Mouse (Mus musculus) adrenal gland, postnatal 36 days (tissue): ENCODE measurements at regions not wholly inside any gene's neighbourhood (a gene's known extent, or its start where the extent isn't known, plus 50 kb on each side); places are given as distances from the start of the nearest gene placed in this dataset.
A peak's percentile ranks its signal among the peaks of the same experiment; 100 is the strongest.

Experiments
- DNase-seq, 2 experiments: peaks; one replicate each; pipeline ENCODE4 v3.0.0; 2021; ENCODE audit warnings: mixed read lengths in 1 of 2

DNA sequence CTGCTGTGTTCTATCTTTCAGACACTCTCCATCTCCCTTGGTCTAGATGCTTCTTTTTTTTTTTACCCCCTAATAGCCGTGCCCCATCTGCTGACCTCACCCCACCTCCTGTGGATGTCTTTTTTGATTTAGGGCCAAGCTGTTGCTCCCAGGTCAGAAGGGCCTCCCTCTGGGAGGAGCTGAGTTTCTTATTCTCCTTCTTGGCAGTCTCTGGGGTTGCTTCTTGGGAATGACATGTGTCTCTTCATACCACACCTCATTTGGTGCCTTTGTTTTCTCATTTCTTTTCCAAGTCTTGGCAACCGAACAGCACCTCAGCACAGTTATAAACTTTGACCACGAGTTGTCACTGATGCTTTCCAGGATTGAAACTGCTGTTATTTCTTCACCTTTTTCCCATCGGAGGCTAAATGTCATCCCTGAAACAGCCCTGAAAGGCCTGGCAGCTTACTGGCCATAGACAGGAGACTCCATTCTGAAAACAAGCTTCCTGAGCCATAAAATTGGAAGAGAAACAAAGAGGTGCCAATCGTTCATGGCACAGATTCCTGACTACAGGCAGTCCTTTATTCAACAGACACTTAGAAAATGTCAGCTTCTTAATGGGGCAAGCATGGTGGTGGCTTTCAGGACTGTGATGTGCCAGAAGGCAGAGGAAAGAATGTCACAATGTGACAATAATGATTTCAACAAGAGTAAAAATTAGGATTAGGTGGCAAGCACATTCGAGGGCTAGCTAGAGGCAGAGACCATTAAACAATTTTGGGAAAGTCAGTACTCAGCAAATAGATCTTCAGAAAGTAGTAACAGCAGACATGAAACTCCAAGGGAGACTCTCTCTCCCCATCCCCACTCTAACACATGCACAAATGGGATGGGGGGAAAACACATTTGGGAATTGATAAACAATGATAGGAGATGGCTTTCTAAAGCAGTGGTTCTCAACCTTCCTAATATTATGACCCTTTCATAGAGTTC is 197.1 kb upstream of the Arrdc4 start:
- DNase-seq = no peak

DNA sequence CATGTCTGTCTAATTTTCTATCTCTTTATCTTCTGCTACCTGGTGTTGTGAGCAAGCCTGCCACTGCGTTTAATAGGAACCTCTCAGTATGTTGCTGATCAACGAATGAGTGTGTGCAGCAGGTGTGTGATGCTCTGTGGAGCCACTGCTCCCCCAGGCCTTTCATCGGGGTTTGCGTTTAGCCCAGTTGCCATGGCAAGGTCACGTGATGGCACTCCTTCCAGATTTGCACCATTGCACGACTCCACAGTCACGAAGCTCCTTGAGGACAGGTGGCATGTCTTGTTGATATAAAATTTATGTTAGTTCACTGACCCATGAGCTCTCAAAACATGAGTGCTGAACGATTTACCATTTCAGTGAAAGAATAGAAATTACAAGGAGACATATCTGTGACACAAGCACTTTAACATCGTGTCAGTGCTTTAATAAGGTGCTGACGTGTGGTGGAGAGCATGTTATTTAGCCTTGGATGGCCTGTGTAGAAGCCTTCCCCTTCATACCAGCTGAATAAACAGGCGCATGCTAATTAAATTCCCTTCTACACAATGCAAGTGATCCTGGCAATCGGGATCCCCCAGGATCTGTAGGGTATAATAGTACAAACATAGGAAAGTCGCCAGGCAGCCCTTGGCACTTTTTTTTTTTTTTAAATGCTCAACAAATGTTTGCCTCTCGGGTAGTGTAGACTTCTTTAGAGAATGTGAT is 181.7 kb upstream of the Arrdc4 start:
- DNase-seq = no peak

DNA sequence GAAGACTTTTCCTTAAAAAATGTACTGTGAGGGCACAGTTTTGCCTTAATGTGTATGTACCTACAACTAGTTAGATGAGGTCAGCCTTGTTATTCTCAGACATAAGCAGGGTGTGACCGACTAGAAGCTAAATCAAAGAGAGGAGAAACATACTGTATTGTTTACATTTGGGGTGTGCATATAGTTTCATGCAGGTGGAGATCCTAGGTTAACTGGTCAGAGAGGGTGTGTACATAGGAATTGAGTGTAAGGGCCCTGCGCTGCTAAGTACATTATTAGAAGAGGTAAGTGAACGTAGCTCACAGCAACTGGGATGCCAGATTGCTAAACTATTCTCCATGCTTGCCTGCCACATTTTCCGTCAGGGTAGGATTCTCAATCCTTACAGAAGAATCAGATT is 180.6 kb upstream of the Arrdc4 start:
- DNase-seq = no peak

DNA sequence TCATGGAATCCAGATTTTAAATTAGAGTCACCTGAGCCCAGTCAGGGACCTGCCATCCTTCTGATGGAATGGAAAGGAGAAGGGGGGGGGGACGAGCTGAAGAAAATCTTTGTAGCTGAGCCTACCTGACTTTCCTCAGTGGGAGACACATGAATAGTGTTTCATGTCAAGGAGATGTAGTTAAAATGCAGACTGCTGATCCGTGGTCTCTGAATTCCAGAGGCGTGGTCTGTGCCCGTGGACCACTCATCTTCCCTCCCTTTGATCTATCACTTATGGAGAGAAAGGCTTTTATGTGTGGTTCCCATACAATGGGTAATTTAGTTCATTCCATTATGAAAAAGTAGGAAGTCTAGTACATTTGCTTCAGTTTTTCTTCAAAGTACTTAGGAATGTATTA is 176.6 kb upstream of the Arrdc4 start:
- DNase-seq = no peak

DNA sequence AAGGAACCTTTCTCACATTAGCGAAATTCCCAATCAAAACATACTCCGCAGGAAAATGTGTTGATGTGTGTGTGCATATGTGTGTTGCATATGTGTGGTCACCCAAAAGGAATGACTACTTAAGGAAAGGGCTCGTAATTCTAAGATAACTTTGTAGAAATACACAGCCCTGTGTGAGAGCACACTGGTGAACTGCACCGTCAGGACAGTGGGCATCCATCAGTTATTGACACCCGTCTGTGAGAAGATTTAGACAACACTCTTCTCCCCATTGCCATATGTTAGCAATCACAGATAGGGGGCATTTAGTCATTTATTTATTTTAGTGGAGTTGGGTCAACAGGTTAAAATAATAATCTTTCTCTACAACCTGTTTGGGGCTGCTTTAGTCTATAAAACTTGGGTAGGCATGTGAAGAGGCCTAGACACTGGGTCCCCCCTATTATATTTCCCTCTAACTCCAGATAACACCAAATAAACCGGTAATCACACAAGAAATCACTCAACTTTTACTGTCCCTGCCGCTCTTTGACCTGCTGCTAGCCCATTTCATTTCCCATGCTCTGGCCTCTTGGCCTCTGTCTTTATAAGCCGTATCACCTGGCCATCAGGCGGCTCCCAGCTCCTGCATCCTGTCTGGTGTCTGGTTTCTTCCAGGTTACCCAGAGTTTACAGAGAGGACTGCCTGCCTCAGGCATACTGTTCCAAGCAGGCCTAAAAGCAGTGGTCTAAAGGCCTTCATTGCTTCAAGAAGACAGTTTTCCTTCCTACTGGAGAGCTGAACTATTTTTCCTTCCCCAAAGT is 169.8 kb upstream of the Arrdc4 start:
- DNase-seq = no peak

DNA sequence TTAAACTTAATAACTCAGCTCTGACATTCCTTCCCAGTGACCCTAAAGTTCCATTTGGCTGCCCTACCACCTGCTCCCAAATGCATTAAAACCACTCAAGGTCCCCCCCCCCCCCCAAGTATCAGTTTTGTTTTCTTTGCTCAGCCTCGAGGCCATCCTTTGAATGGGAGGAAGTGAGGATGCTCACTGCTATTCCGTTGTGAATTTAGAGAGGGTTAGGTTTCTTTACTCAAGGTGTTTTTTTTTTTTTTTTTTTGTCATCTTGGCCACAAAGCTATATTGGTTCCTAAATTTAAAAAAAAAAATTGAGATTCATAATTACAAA is 168.8 kb upstream of the Arrdc4 start:
- DNase-seq = no peak

DNA sequence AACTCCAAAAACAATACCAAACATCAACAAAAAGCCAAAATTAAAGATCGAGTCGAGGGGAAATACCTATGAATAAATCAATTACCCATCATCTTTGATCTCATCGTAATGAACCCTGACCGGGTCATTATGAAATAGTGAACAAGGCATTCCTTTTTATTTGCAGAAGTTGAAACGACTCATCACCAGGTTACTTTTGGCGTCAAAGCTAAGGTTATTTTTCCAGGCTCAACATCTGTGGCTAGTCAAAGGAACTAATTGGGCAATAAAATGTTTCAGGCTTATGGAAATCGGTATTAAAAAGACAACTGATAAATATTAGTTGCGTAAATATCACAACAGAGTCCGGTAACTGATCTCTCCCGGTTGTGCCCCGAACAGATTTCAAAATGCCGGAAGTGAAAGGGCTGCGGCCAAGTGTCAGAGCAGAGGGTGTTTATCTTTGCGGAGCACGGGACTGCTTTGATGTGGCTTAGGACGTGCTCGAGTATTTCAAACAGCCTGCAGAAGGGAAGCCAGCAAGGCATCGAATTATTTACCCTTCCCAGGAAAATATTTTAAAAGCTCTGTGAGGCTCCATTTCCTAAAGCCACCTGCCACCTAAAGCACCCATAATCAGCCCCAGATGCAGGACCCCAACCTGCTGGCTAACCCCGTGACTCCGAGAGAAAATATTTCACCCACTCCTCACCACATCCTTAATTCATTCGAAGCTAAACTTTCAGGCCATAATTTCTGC is 168.3 kb upstream of the Arrdc4 start:
- DNase-seq = peak; percentile 2 to 15

DNA sequence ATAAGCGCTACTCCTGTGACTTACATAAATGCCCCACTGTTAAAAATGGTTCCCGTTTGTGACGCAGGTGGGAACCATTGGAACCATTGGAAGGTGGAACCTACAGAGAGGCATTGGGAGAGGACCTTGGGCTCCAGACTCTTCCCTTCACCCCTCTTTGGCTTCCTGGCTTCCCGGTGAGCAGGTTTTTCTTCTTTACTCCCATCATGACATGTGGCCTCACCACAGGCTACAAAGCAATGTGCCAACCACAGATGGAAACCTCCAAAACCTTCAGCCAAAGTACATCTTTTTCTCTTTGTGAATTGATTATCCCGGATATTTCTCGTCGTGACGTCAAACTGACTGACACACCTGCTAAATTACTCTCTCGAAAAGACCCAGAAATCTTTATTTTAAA is 166.9 kb upstream of the Arrdc4 start:
- DNase-seq = no peak

DNA sequence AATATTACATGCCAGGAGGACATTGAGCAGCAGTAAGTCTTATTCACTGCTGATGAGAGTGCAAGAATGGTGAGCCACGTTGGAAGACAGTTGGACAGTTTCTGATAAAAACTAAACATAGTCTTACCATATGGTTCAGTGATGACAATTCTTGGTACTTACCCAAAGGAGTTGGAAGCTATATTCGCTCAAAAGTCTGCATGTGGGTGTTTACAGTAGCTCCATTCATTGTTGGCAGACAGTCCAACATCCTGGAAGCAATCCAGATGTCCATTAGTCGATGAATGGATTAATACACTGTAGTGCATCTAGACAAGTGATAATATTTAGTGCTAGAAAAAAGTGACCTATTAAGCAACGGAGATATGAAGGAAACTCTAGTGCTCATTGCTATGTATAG is 165.3 kb upstream of the Arrdc4 start:
- no peak for DNase-seq

DNA sequence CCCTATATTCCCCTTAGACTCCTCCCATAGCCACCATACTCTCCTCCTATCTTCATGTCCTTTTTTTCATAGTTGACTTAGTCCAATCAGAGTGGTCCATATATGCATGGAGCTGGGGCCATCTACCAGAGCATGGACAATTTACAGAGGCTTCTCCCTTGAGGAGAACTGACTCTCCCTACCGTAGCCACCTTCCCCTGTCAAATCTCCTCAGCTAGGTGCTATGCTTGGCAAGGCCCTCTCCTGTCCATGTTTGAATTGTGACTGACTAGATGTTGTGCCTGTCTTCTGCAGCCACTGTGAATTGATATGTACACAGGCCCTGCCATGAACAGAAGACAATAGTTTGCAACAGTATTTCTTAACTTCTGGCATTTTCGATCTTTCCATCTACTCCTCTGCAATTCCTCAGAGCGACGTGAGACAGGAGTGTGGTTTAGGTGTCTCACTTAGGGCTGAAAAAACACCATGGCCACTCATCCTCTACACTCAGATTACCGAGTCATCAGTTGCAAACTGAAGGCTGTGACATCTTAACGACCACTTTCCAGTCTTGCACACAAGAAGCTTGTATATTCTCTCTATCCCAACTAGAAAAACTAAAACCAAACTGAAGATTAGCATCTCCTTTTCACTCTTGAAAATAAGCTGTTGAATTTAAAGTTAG is 163.1 kb upstream of the Arrdc4 start:
- no peak for DNase-seq

DNA sequence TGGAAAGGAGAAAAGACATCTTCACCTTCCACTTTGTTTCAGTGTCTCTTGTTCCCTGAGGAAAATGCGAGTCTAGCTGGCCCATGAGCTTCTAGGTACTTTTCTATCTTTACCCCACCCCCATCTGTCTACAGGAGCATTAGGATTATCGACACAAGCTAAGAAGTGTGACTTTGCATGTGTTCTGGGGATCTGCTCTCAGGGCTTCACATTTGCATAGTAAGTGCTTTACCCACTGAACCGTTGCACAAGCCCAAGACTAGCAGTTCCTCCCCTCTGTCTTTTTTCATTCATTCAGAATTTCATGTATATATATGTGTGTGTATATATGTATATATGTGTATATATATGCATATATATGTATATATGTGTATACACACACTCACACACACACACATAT is 162.5 kb upstream of the Arrdc4 start:
- no peak for DNase-seq

DNA sequence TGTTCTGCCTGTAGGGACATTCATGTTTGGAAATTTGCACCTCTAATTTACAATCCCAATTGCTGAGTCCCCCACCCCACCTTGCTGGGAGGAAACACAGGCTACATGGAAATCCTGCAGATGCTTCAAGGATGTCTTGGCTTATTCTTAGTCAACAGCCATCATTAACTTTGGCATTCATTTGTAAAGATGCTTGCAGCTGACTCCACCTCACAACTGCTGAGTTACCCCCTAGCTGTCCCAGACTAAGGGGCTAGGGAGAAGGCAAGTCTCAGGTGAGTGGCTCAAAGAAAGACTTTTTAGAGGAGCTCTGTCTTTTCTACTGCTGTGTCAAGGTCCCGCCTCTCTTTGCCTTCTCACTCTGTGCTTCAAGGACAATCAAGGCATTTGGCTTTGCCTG is 160.7 kb upstream of the Arrdc4 start:
- no peak for DNase-seq

DNA sequence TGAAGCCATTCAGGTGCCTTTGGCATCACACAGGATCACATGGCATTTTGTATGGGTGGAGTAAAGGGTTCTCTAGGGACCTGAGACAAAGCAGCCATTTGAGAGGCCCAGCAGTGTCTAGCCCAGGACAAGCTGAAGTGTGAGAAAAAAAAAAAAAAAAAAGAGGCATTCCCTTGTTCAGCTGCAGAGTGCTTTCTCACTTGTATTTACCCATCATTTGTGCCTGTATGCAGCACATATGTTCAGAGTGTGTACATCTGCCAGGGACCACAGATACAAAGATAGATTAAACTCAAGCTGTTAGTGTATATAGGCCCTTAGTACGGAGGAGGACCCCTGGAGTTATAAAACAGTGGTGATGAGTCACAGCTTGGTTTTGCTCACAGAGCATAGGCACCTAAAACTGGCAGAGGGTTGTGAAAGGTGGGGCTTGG is 159.4 kb upstream of the Arrdc4 start:
- DNase-seq = no peak

DNA sequence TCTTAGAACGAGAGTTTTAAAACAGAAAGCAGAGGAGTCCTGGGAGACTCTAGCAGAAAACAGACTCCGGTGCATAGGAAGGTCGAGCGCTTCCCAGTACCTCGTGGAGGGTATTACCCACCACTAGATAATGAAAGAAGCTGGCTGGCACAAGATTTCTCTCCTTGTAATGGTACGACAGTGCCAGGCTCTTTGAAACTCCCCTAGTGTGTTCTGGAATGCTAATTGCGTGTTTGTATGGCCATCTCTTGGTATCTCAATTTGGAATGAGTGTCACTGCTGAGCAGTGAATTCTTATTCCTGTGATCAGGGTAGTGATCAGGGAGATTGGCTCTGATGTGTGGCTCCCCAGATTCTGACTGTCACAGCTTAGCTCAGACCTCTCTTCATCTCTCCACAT is 158.8 kb upstream of the Arrdc4 start:
- no peak for DNase-seq

DNA sequence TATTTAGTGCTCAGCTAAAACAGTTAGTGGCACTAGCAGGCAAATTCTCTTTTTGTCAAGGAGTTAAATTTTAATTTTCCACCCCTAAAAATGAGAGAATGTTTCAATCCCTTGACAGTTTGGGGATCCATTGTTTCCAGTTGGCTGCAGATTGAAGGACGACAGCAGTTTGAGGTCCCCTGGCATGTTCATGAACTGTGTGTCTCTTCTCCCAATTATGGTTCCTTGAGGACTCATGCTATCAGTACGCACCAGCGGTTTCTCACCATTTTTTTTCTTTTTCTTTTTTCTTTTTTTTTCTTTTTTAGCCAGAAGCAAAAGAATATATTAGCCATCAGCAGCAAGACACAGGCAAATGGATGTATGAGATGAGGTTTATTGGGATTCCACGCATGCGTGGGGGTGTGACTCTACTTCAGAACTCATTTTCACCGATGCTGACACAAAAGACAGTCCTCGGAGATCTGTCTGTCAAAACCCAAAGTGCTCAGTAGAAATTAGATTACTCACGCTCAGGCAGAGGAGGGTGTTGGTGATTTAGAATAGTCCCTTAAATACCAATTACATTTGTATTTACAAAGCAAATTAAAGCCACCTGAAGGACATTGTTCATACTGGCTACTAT is 157.8 kb upstream of the Arrdc4 start:
- no peak for DNase-seq

DNA sequence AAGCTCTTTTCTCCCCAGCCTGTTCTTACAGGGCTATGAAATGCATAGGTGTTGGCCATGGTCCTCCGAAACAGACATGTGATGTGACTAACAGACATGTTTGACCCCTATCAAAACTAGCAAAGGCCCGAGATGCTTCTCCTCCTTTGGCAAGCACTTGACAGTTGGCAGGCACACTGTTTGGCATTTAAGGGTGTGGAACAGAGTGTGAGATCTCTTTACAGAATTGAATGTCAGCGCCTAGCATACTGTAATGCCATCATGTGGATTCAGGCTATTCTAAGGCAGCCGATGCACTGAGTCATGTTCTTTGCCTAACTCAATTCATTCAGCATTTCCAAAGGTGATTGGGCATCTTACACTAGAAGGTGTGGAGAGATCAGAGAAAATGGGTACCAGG is 156.8 kb upstream of the Arrdc4 start:
- no peak for DNase-seq

DNA sequence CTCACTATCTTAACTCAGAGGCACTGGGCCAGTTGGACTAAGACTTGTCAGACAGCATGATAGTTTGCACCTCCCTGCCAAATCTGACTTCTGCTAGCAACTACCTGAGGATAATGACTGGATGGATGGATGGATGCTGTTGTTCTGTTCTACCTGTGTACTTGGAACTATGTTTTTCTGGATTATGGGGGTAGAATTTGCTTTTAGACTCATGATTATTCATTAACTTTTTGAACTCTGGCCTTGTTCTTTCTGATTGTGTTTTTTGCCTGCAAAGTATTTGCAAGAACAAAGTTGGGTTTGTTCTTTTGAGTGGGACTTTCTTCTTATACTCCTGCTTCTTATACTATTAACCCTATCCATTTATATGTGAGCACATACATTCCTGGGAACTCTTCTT is 137.1 kb upstream of the Arrdc4 start:
- DNase-seq = no peak

DNA sequence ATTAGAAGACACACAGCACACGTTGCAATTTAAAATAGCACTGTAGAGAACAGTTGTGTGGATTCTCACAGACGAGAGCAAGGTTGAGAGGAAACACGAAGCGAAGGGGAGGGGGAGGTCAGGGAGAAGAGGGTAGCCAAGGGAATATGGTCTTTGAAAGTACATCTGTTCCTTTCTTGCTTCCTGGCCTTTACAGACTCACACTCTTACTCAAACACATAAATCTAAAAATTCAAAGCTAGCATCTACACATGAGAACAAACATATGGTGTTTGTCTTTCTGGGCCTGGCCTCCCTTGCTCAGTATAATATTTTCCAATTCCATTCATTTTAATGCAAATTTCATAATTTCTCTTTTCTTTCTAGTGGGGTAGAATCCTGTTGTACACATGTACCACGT is 124.0 kb upstream of the Arrdc4 start:
- no peak for DNase-seq

DNA sequence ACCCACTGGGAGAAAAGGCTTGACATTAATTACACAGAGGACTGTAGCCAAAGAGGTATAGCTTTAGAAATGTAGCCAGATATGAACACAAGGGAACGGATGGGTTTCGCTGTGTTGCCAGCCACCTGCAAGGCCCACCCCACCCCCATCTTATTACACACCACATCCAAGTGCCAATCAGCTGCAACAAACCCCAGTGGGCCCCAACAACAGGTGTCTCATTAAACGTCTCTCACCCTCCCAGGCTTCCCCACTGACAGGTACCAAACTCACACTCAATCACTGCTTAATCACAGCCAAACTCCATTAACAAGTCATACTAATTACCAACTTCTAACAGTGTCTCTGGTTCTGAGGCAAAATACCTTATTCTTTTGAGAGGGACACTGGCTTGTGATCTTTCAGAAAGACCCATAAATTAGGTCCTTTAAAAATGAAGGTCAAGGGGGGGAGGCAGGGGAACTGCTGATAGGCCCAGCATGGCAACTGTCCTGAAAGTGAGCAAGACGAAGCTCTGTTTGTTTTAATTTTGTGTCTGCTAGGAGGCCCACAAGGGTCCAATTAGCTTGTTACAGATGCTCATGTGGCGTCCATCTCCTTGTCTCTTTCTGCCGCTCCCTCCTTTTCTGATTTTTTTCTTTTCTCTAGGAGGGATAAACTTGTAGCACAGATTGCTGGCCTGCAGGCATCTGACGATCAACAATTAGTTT is 115.4 kb upstream of the Arrdc4 start:
- DNase-seq = peak in 1 of 2 experiments; percentile 10

DNA sequence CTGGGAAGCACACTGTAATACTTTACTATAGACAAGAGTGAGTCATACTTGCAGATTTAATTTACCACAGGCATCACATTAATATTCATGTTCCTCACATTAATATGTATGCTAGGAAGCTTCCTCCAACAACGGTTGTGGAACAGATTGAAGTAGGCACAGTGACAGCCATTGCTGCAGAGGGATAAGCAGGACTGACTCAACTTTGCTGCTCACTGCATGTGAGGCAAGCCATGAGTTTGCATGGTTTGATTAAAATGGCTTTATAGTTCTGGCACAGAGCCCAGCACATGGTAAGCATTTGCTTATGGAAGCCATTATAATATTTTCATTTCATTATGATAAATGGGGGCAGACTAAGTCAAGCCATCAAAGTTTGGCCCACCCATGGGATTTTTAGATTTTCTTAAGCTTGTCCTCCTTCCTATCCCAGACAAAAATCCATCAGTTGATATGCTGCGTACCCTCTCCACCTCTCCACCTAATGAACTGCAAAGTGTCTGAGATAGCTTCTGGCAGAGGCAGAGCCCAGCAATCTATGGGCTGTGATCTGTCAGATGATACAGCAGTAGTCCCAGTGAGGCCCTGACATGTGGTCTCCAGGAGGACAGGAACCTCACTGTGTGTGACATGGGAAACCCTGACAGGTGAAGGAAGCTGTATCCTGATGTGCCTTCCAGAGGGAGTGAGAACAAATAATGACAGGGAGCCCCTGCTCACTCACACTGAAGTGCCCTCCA is 109.6 kb upstream of the Arrdc4 start:
- no peak for DNase-seq
